Mouse (Mus musculus): ENCODE results near the gene Rps8.

DNA sequence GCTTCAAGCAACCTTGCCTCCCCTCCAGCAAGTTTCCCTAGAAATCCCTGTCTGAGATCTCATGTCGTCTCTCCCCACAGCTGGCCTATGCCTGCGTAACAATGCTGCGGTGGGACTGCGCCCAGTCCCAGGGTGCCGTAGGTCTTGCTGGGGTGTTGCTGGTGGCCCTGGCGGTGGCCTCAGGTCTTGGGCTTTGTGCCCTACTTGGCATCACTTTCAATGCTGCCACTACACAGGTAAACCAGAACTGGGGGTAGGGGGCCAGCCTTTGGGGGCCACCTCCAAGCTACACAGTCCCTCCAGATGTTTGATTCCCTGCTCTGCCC is 47.6 kb downstream of the Rps8 start:
- TF ChIP-seq CTCF (conservative IDR thresholded peaks at IDR 0.05; ENCODE audit: insufficient read depth, insufficient read length, low read depth, low read length) (no peak), POLR2A (IDR thresholded peaks at IDR 0.05; ENCODE audit: low read depth, low read length) (no peak)

All from kidney, adult 2 months (tissue).